Mouse (Mus musculus) liver, embryonic 15.5 days (tissue): Measurements from ENCODE around the gene Ablim1. TPM values are rescaled to one million over a fixed set of nuclear protein-coding genes. Genes with fewer than 3 reads are reported as not detected.

Experiments
- ATAC-seq: fragments of 200-750 bp; cut with Nextera tagmentation; 2 replicates; pipeline ENCODE4 v1.8.0; 2017; ENCODE audit warnings: moderate number of reproducible peaks, mild to moderate bottlenecking, moderate library complexity; ENCODE audit not compliant: insufficient read depth
- H3K27ac ChIP-seq: fragments of 300-500 bp; sonication (generic); replicated peaks from 2 replicates; pipeline ENCODE4 v1.5.1; 2015; ENCODE audit warnings: mild to moderate bottlenecking, inconsistent platforms
- H3K27me3 ChIP-seq: fragments of 300-500 bp; sonication (generic); 2 replicates; pipeline ENCODE4 v1.6.1; 2015; ENCODE audit warnings: mild to moderate bottlenecking, inconsistent platforms
- H3K36me3 ChIP-seq: fragments of 300-500 bp; sonication (generic); replicated peaks from 2 replicates; pipeline ENCODE4 v1.6.1; 2015; ENCODE audit warnings: moderate library complexity, mild to moderate bottlenecking, inconsistent platforms
- H3K4me1 ChIP-seq: fragments of 300-500 bp; sonication (generic); replicated peaks from 2 replicates; pipeline ENCODE4 v1.6.1; 2015; ENCODE audit warnings: inconsistent platforms
- H3K4me2 ChIP-seq: fragments of 300-500 bp; sonication (generic); 2 replicates; pipeline ENCODE4 v1.6.1; 2015; ENCODE audit warnings: moderate library complexity, mild to moderate bottlenecking, inconsistent platforms
- H3K4me3 ChIP-seq: fragments of 300-500 bp; sonication (generic); replicated peaks from 2 replicates; pipeline ENCODE4 v1.5.1; 2015; ENCODE audit warnings: mild to moderate bottlenecking, inconsistent platforms
- H3K9ac ChIP-seq: fragments of 300-500 bp; sonication (generic); 2 replicates; pipeline ENCODE4 v1.6.1; 2015; ENCODE audit warnings: moderate library complexity, mild to moderate bottlenecking, inconsistent platforms
- H3K9me3 ChIP-seq: fragments of 300-500 bp; sonication (generic); replicated peaks from 2 replicates; pipeline ENCODE4 v1.6.1; 2016; ENCODE audit warnings: inconsistent platforms
- WGBS: fragments of 180-500 bp; shearing (Covaris S2); methylation state at CpG from one replicate; pipeline ENCODE4 v1.1.7; 2015; ENCODE audit warnings: mixed read lengths; ENCODE audit not compliant: insufficient replicate concordance; 5-methylcytosine and 5-hydroxymethylcytosine counted together
- polyA plus RNA-seq: library from polyadenylated mRNA; unstranded; fragments of >200 nt; fragmentation: Nextera tagmentation; extraction: Ambion mirVana; gene quantifications from 2 replicates; pipeline ENCODE4 v1.2.1, GENCODE M21; 2015

Ablim1 gene
- polyA plus RNA-seq, 1 experiment from 2014 or later = 9.5 TPM

DNA sequence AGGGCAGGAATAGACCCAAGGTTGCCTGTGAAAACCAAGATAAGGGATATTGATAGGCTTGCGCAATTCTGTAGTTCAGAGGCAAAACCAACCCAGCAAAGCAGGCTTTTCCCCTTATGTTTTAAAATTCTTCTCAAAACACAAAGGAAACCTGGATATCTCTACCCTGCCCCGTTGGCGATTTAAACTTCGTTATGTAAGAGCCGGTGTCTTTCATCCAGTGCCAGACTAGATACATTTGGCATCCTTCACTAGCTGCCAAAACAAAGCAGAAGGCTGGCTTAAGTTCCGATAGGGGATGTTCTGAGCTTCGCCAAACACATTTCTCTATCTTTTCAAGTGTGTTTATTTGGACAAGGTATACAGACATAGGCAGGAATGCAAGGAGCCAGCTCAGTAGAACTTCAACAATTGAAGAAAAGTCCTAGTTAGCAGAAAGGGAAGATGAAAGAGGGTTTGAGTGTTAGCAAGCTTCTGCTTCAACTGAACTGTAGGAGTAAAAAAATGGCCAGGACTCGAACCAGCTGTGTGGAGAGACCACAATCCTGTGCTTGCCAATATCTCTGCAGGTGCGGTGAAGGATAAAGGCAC, 201.8 kb downstream of the Ablim1 start:
- Histone ChIP-seq H3K9me3 (no peaks in the 10 kb centered on the region), H3K36me3 (no peaks in the 10 kb centered on the region), H3K4me1 (peaks cover 29% of the 10 kb centered on the region), H3K4me2 (no peak overlapping the region), H3K27me3 (no peaks in the 10 kb centered on the region), H3K27ac (no peak overlapping the region), H3K4me3 (no peak overlapping the region), H3K9ac (no peak overlapping the region)
- no peak for ATAC-seq
- WGBS = 16% methylated on average over 9 of the region's 9 CpGs

DNA sequence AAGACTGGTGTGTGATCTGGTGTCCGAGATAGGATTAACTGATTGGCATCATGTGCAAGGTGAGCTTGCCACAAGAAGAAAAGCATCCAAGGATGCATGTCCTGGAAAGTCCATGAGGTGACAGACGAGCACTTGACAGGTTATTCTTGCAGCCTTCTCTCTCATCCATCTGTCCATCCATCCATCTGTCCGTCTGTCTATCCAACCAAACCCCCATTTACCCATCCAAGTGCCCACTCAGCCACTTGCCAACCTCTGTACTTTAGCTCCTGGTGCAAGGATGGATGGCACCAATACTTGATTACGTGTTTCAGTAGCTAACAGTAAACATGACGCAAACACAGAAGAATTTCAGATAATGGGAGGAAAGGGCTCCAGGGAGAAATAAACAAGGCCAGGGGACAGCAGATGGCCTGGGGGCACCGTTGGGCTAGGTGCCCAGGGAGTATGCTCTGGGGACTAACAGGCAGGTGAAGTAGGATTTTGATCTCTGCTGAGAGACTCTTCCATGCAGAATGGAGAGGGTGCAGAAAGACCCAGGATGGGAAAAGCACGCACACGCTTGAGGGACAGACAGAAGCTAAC, 202.4 kb downstream of the Ablim1 start:
- Histone ChIP-seq H3K27me3 (no peaks in the 10 kb centered on the region), H3K27ac (no peak overlapping the region), H3K4me1 (peaks cover 25% of the 10 kb centered on the region), H3K4me2 (no peak overlapping the region), H3K9me3 (no peaks in the 10 kb centered on the region), H3K9ac (no peak overlapping the region), H3K36me3 (no peaks in the 10 kb centered on the region), H3K4me3 (no peak overlapping the region)
- ATAC-seq = no peak
- 40% methylated on average over 8 of the region's 8 CpGs for WGBS

DNA sequence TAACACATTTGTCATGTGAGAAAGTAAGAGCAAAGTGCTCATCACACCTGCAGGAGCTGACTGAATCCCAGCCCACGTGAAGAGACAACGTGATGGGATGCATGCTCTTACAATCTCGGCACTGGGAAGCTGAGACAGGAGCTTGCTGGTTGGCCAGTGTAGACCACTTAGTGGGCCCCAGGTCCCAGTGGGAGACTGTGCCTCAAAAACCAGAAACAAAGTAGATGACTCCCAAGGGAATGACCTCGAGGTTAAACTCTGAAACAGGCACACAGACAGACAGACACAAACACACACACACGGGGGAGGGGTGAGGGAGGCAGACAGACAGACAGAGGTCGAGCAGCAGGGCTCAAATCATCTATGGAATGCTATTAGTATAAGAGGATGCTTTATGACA, 203.4 kb downstream of the Ablim1 start:
- peaks cover 15% of the 10 kb centered on the region for H3K4me1 ChIP-seq
- 45% methylated on average over 6 of the region's 6 CpGs for WGBS
- H3K36me3 ChIP-seq = no peaks in the 10 kb centered on the region

DNA sequence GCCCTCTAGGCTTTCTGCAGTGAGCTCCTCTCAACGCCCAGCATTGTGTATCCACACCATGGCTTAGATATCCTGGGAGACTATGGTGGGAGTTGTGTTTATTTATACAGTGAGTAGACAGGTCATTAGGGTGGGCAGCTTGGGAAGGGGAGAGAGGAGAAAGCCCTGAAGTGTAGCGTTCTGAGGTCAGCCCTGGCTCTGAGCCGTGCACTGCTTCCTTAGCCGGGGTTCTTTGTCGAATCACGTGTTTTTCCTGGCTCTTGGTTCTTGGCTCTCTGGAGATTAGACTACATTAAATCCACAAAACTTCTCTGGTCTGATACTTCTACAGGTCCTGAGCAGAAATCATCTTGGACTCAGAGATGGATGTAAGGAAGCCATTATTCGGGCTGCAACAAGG, 205.1 kb downstream of the Ablim1 start:
- Histone ChIP-seq H3K36me3 (no peaks in the 10 kb centered on the region), H3K4me1 (peaks cover 5% of the 10 kb centered on the region; the same call in 1 of the 2 replicates), H3K9ac (no peak overlapping the region), H3K4me2 (no peak overlapping the region), H3K4me3 (no peak overlapping the region), H3K27ac (no peak overlapping the region), H3K9me3 (no peaks in the 10 kb centered on the region), H3K27me3 (no peaks in the 10 kb centered on the region)
- 58% methylated on average over 7 of the region's 7 CpGs for WGBS
- ATAC-seq = no peak

More for the DNA sequence above, 203.4 kb downstream of the Ablim1 start:
- Histone ChIP-seq H3K4me2 (no peak overlapping the region), H3K27me3 (no peaks in the 10 kb centered on the region), H3K9ac (no peak overlapping the region), H3K27ac (no peak overlapping the region), H3K9me3 (no peaks in the 10 kb centered on the region), H3K4me3 (no peak overlapping the region)
- no peak for ATAC-seq

DNA sequence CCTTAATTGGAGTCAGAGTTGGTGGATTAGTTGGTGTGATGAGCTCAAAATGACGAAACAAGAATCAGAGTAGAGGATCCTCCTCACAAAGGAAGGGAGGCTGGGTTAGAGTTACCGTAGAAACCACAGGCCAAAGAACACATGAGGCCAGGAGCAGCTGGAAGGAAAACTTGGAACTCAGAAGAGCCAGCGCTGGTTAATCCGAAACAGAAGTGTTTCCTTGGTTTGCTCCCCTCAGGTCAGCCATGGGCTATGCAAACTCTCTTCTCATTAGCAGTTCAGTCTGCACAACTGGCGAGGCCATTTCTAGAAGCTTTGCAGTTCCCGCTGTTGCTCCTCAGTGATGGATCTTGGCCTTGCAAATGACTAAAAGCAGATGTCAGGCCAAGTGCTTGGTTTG, 208.2 kb downstream of the Ablim1 start:
- Histone ChIP-seq H3K9me3 (no peaks in the 10 kb centered on the region), H3K36me3 (no peaks in the 10 kb centered on the region), H3K4me3 (no peak overlapping the region), H3K27me3 (no peaks in the 10 kb centered on the region), H3K4me2 (no peak overlapping the region), H3K27ac (no peak overlapping the region), H3K9ac (no peak overlapping the region), H3K4me1 (no peaks in the 10 kb centered on the region)
- WGBS = 64% methylated on average over 6 of the region's 6 CpGs
- no peak for ATAC-seq

DNA sequence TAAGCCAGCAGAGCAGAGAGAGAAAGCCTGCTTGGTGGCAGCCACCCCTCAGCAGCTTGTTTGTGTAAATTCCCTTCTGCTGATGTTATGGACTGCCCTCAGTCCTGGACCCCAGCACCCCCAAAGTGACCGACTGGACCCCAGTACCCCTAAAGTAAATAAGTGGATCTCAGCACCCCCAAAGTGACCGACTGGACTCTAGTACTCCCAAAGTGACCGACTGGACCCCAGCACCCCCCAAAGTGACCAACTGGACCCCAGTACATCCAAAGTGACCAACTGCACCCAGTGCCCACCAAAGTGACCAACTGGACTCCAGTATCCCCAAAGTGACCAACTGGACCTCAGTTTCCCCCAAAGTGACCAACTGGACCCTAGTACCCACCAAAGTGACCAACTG, 208.7 kb downstream of the Ablim1 start:
- H3K4me1 ChIP-seq = no peaks in the 10 kb centered on the region
- H3K27ac ChIP-seq = no peak overlapping the region
- no peaks in the 10 kb centered on the region for H3K27me3 ChIP-seq
- no peaks in the 10 kb centered on the region for H3K9me3 ChIP-seq
- 66% methylated on average over 3 of the region's 3 CpGs for WGBS
- H3K36me3 ChIP-seq = no peaks in the 10 kb centered on the region
- no peak for ATAC-seq
- H3K4me2 ChIP-seq = no peak overlapping the region
- no peak overlapping the region for H3K4me3 ChIP-seq
- H3K9ac ChIP-seq = no peak overlapping the region

DNA sequence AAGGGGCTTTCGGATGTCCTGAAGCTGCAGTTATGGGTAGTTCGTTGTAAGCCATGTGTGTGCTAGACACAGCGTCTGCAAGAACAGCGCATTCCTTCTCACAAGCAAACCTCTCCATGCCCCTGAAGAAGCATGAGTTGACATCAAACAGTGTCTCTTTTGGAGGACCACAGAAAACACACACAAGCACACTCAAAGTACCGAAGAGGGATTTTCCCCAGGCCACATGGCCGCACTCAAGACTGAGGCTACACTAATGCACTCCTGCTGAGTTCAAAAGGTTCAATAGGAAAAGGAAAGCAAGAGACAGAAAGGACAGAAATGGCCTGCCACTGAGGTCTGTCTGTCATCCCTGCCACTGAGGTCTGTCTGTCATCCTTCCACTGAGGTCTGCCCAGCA, 209.6 kb downstream of the Ablim1 start:
- ATAC-seq = no peak
- no peaks in the 10 kb centered on the region for H3K4me1 ChIP-seq
- WGBS = 71% methylated on average over 6 of the region's 6 CpGs

DNA sequence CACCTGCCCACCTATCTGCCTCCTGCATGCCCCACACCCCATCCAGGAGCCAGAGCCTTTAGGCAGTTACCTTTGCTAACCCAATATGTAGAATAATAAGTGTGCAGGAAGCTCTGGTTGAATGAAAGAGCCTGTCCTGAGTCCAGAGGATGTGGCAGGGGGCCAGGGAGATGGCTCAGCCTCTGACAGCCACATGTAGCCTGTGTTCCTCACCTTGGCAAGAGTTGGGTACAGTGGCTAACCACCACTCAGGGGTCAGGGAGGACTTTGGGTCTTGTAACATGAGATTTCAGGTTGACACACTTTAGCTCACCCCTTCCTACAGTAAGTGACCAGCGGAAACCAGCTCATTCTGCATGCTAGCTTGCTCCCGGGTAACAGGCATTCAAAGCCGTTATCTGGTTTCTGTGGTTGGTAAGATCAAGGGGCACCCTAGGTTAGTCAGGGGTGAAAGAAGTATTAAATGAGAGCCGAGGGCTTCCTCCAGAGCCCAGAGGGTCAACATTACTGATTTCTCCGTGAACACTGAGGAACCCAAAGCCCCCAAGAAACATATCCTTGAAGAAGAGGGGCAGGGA, 210.5 kb downstream of the Ablim1 start:
- Histone ChIP-seq H3K27ac (no peak overlapping the region), H3K36me3 (no peaks in the 10 kb centered on the region), H3K9ac (no peak overlapping the region), H3K4me1 (no peaks in the 10 kb centered on the region), H3K4me3 (no peak overlapping the region), H3K27me3 (no peaks in the 10 kb centered on the region), H3K4me2 (no peak overlapping the region), H3K9me3 (no peaks in the 10 kb centered on the region)
- no peak for ATAC-seq
- WGBS = 22% methylated on average over 5 of the region's 5 CpGs

More for the DNA sequence above, 209.6 kb downstream of the Ablim1 start:
- no peaks in the 10 kb centered on the region for H3K9me3 ChIP-seq
- no peaks in the 10 kb centered on the region for H3K36me3 ChIP-seq
- H3K4me3 ChIP-seq = no peak overlapping the region
- H3K27me3 ChIP-seq = no peaks in the 10 kb centered on the region
- no peak overlapping the region for H3K27ac ChIP-seq
- no peak overlapping the region for H3K9ac ChIP-seq
- no peak overlapping the region for H3K4me2 ChIP-seq

DNA sequence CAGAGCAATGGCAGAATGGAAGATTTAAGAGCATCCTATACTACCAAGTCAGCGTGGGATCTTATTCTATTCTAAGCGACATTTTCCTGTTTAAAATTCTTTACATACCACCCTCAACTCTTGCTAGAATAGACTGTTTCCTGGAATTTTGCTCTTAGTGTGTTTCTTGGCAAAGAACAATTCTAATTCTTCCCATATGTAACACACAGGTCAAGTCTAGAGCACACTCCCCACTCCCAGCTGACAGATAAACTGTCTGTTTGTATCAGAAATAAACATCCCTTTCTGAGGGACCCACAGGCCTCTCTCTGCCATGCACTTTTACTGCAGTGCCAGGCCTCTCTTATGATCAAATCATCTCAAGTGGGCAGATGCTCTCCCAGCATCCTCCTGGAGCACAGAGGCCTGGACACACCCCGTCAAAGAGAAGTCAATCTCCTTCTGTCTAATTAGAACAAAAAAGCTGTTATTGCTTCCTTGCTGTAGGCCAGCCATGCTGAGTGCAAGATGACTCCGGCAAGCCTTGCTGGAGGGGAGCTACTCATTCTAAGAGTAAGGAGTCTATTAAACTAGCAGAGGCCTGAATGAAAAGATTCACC, 211.3 kb downstream of the Ablim1 start:
- no peaks in the 10 kb centered on the region for H3K4me1 ChIP-seq
- H3K27me3 ChIP-seq = no peaks in the 10 kb centered on the region
- H3K4me2 ChIP-seq = no peak overlapping the region
- H3K9ac ChIP-seq = no peak overlapping the region
- ATAC-seq = no peak
- WGBS = 56% methylated on average over 4 of the region's 4 CpGs
- H3K4me3 ChIP-seq = no peak overlapping the region
- no peak overlapping the region for H3K27ac ChIP-seq
- H3K9me3 ChIP-seq = no peaks in the 10 kb centered on the region
- no peaks in the 10 kb centered on the region for H3K36me3 ChIP-seq

DNA sequence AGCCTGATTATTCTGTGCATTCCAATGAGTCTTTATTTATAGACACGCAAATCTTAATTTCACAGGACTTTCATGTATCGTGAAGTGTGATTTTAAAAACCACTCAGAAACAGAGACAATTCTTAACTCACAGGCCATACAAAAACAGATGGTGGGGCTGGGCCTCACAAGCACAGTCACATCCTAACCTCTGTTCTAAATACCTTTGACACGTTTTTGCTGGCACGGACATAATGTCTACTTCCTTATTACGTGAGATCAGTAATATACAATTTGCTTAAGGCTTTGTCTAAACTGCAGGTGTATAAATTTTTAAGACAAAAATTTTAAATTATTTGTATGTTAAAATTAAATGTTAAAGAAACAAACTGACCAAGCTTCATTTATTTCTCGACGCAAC, 212.7 kb downstream of the Ablim1 start:
- H3K9me3 ChIP-seq = no peaks in the 10 kb centered on the region
- H3K4me2 ChIP-seq = no peak overlapping the region
- H3K4me3 ChIP-seq = no peak overlapping the region
- 69% methylated on average over 7 of the region's 7 CpGs for WGBS
- no peaks in the 10 kb centered on the region for H3K27me3 ChIP-seq
- H3K4me1 ChIP-seq = no peaks in the 10 kb centered on the region
- ATAC-seq = no peak
- H3K9ac ChIP-seq = no peak overlapping the region
- no peak overlapping the region for H3K27ac ChIP-seq
- no peaks in the 10 kb centered on the region for H3K36me3 ChIP-seq

DNA sequence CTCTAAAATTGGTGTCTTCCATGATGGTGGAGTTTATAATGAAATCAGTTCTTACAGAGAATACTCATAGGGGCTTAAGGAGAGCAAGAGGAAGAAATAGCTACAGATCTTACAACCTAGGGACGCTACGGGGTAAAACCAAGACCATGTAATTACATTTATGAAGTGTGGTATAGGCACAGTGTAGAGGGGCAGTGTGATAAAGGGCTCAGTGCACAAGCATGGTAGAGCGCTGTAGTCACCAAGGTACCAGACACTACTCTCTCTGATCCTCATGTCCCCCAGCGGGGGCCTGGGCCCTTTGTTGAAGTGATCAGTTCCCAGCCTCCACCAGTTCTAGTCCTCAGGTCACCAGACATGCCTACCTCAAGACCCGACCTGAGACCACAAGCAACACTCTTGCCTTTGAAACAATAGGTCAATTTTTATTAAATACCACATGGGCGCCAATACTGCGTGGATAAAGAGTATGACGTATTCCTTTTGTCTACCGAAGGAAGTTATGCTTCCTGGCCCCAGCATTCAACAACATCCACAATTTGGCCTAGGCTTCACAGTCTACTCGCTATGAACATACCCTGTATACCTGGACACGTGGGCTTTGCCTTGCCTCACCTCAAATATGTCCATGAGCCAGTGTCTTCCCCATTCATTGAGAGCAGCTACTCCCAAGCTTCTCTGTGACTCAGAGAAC, 213.8 kb downstream of the Ablim1 start:
- 76% methylated on average over 11 of the region's 11 CpGs for WGBS
- Histone ChIP-seq H3K9ac (no peak overlapping the region), H3K27me3 (no peaks in the 10 kb centered on the region), H3K27ac (no peak overlapping the region), H3K36me3 (no peaks in the 10 kb centered on the region), H3K9me3 (no peaks in the 10 kb centered on the region), H3K4me3 (no peak overlapping the region), H3K4me2 (no peak overlapping the region), H3K4me1 (no peaks in the 10 kb centered on the region)
- no peak for ATAC-seq
